Mouse (Mus musculus): ENCODE results near the gene Taf8. TPM values are rescaled to one million over a fixed set of nuclear protein-coding genes. Genes with fewer than 3 reads are reported as not detected.

Gene Taf8
- polyA plus RNA-seq, 1 experiment = 13.3 TPM

- Histone ChIP-seq H3K4me3 (ENCODE audit: low read depth, low read length) (no peak overlapping the region), H3K27me3 (ENCODE audit: control insufficient read depth, insufficient read depth, low read length) (no peaks in the 10 kb centered on the region), H3K4me1 (ENCODE audit: control insufficient read depth, insufficient read depth, insufficient read length, low read length) (peaks cover 55% of the 10 kb centered on the region), H3K36me3 (ENCODE audit: control insufficient read depth, insufficient read depth, low read length) (no peaks in the 10 kb centered on the region), H3K27ac (ENCODE audit: insufficient read depth, low read depth, low read length) (peak overlapping the region; percentile 77)
- TF ChIP-seq POLR2A (IDR thresholded peaks at IDR 0.05; ENCODE audit: low read depth, low read length) (no peak), CTCF (IDR thresholded peaks at IDR 0.05; ENCODE audit: extremely low read depth, insufficient read length, insufficient replicate concordance, low read depth, low read length) (no peak)
- WGBS = 24% methylated on average over 3 of the region's 3 CpGs
Measured at GRCm38 (mm10) chr17:47459341-47459919, 42.7 kb downstream of the Taf8 start.

- H3K4me3 ChIP-seq (ENCODE audit: low read depth, low read length) = no peak overlapping the region
- peaks cover 50% of the 10 kb centered on the region for H3K4me1 ChIP-seq (ENCODE audit: control insufficient read depth, insufficient read depth, insufficient read length, low read length)
- no peaks in the 10 kb centered on the region for H3K27me3 ChIP-seq (ENCODE audit: control insufficient read depth, insufficient read depth, low read length)
- H3K27ac ChIP-seq (ENCODE audit: insufficient read depth, low read depth, low read length) = peak overlapping the region; percentile 69; the same call in 1 of the 2 replicates
- no peaks in the 10 kb centered on the region for H3K36me3 ChIP-seq (ENCODE audit: control insufficient read depth, insufficient read depth, low read length)
- TF ChIP-seq CTCF (IDR thresholded peaks at IDR 0.05; ENCODE audit: extremely low read depth, insufficient read length, insufficient replicate concordance, low read depth, low read length) (no peak), POLR2A (IDR thresholded peaks at IDR 0.05; ENCODE audit: low read depth, low read length) (no peak)
- WGBS = 52% methylated on average over 2 of the region's 2 CpGs
Measured at GRCm38 (mm10) chr17:47458936-47459335, 43.2 kb downstream of the Taf8 start.

GRCm38 (mm10) chr17:47458310-47458709 lies 43.8 kb downstream of the Taf8 start:
- Histone ChIP-seq H3K4me3 (ENCODE audit: low read depth, low read length) (no peak overlapping the region), H3K36me3 (ENCODE audit: control insufficient read depth, insufficient read depth, low read length) (peaks cover 2% of the 10 kb centered on the region; the same call in 1 of the 2 replicates), H3K27ac (ENCODE audit: insufficient read depth, low read depth, low read length) (peak overlapping the region; percentile 41), H3K4me1 (ENCODE audit: control insufficient read depth, insufficient read depth, insufficient read length, low read length) (peaks cover 45% of the 10 kb centered on the region), H3K27me3 (ENCODE audit: control insufficient read depth, insufficient read depth, low read length) (no peaks in the 10 kb centered on the region)
- no peak for TF ChIP-seq POLR2A (IDR thresholded peaks at IDR 0.05; ENCODE audit: low read depth, low read length)
- no peak for TF ChIP-seq CTCF (IDR thresholded peaks at IDR 0.05; ENCODE audit: extremely low read depth, insufficient read length, insufficient replicate concordance, low read depth, low read length)
- WGBS = 29% methylated on average over 13 of the region's 13 CpGs

- TF ChIP-seq CTCF (IDR thresholded peaks at IDR 0.05; ENCODE audit: extremely low read depth, insufficient read length, insufficient replicate concordance, low read depth, low read length) (no peak), POLR2A (IDR thresholded peaks at IDR 0.05; ENCODE audit: low read depth, low read length) (no peak)
- Histone ChIP-seq H3K4me1 (ENCODE audit: control insufficient read depth, insufficient read depth, insufficient read length, low read length) (peaks cover 36% of the 10 kb centered on the region), H3K27ac (ENCODE audit: insufficient read depth, low read depth, low read length) (peak overlapping the region; percentile 65), H3K4me3 (ENCODE audit: low read depth, low read length) (no peak overlapping the region), H3K27me3 (ENCODE audit: control insufficient read depth, insufficient read depth, low read length) (no peaks in the 10 kb centered on the region), H3K36me3 (ENCODE audit: control insufficient read depth, insufficient read depth, low read length) (peaks cover 3% of the 10 kb centered on the region; the same call in 1 of the 2 replicates)
- 12% methylated on average over 8 of the region's 8 CpGs for WGBS
Measured at GRCm38 (mm10) chr17:47454675-47455074, 47.4 kb downstream of the Taf8 start.

GRCm38 (mm10) chr17:47452886-47453285 lies 49.2 kb downstream of the Taf8 start:
- Histone ChIP-seq H3K27ac (ENCODE audit: insufficient read depth, low read depth, low read length) (no peak overlapping the region), H3K4me1 (ENCODE audit: control insufficient read depth, insufficient read depth, insufficient read length, low read length) (peaks cover 45% of the 10 kb centered on the region), H3K27me3 (ENCODE audit: control insufficient read depth, insufficient read depth, low read length) (no peaks in the 10 kb centered on the region), H3K4me3 (ENCODE audit: low read depth, low read length) (no peak overlapping the region), H3K36me3 (ENCODE audit: control insufficient read depth, insufficient read depth, low read length) (peaks cover 3% of the 10 kb centered on the region)
- TF ChIP-seq POLR2A (IDR thresholded peaks at IDR 0.05; ENCODE audit: low read depth, low read length) = no peak
- TF ChIP-seq CTCF (IDR thresholded peaks at IDR 0.05; ENCODE audit: extremely low read depth, insufficient read length, insufficient replicate concordance, low read depth, low read length) = no peak
- WGBS = 74% methylated on average over 7 of the region's 7 CpGs

- 51% methylated on average over 12 of the region's 12 CpGs for WGBS
- Histone ChIP-seq H3K36me3 (ENCODE audit: control insufficient read depth, insufficient read depth, low read length) (peaks cover 13% of the 10 kb centered on the region), H3K27me3 (ENCODE audit: control insufficient read depth, insufficient read depth, low read length) (no peaks in the 10 kb centered on the region), H3K27ac (ENCODE audit: insufficient read depth, low read depth, low read length) (peak overlapping the region; percentile 42), H3K4me3 (ENCODE audit: low read depth, low read length) (no peak overlapping the region), H3K4me1 (ENCODE audit: control insufficient read depth, insufficient read depth, insufficient read length, low read length) (peaks cover 55% of the 10 kb centered on the region)
- TF ChIP-seq POLR2A (IDR thresholded peaks at IDR 0.05; ENCODE audit: low read depth, low read length) (no peak), CTCF (IDR thresholded peaks at IDR 0.05; ENCODE audit: extremely low read depth, insufficient read length, insufficient replicate concordance, low read depth, low read length) (no peak)
Measured at GRCm38 (mm10) chr17:47450880-47451565, 51.1 kb downstream of the Taf8 start.

- Histone ChIP-seq H3K27ac (ENCODE audit: insufficient read depth, low read depth, low read length) (peak overlapping the region; percentile 91; the same call in 1 of the 2 replicates), H3K4me3 (ENCODE audit: low read depth, low read length) (no peak overlapping the region), H3K27me3 (ENCODE audit: control insufficient read depth, insufficient read depth, low read length) (no peaks in the 10 kb centered on the region), H3K4me1 (ENCODE audit: control insufficient read depth, insufficient read depth, insufficient read length, low read length) (peaks cover 57% of the 10 kb centered on the region), H3K36me3 (ENCODE audit: control insufficient read depth, insufficient read depth, low read length) (peaks cover 13% of the 10 kb centered on the region)
- no peak for TF ChIP-seq POLR2A (IDR thresholded peaks at IDR 0.05; ENCODE audit: low read depth, low read length)
- 31% methylated on average over 7 of the region's 7 CpGs for WGBS
Measured at GRCm38 (mm10) chr17:47450239-47450638, 51.9 kb downstream of the Taf8 start.

Data from small intestine, adult 2 months (tissue).